Mouse (Mus musculus) urinary bladder, adult 2 months (tissue): ENCODE data around the gene Olfr1396. TPM values are rescaled to one million over a fixed set of nuclear protein-coding genes. Genes with fewer than 3 reads are reported as not detected.
"Not testable (repeated sequence)": the region's sequence is repeated elsewhere in the genome, so short reads cannot be mapped to it uniquely, and the experiment has no call there.

Experiments used
- DNase-seq: peaks from one replicate; pipeline ENCODE4 v3.0.0; 2022; ENCODE audit warnings: low spot score
- polyA plus RNA-seq: library from polyadenylated mRNA; depleted of rRNA; stranded (reverse); fragments of >200 nt; gene quantifications from 2 replicates; pipeline ENCODE4 v1.2.3, GENCODE M21; 2012

The Olfr1396 gene
- polyA plus RNA-seq, 1 experiment: 0.14 TPM

GRCm38 (mm10) chr11:49090551-49090950 is 24.1 kb downstream of the Olfr1396 start:
- DNase-seq: no peak

- no peak for DNase-seq
Measured at GRCm38 (mm10) chr11:49089735-49090507, 24.8 kb downstream of the Olfr1396 start.

GRCm38 (mm10) chr11:49088990-49089652 is 25.6 kb downstream of the Olfr1396 start:
- no peak for DNase-seq

GRCm38 (mm10) chr11:49087830-49088616 is 26.7 kb downstream of the Olfr1396 start:
- DNase-seq: no peak

- DNase-seq: no peak
Measured at GRCm38 (mm10) chr11:49086858-49087361, 27.8 kb downstream of the Olfr1396 start.

- no peak for DNase-seq
Measured at GRCm38 (mm10) chr11:49084875-49085274, 29.8 kb downstream of the Olfr1396 start.

- no peak for DNase-seq
Measured at GRCm38 (mm10) chr11:49084385-49084784, 30.3 kb downstream of the Olfr1396 start.

- no peak for DNase-seq
Measured at GRCm38 (mm10) chr11:49083808-49084207, 30.9 kb downstream of the Olfr1396 start.

GRCm38 (mm10) chr11:49083146-49083545 is 31.5 kb downstream of the Olfr1396 start:
- no peak for DNase-seq

- no peak for DNase-seq
Measured at GRCm38 (mm10) chr11:49081886-49082285, 32.8 kb downstream of the Olfr1396 start.

- no peak for DNase-seq
Measured at GRCm38 (mm10) chr11:49081356-49081755, 33.3 kb downstream of the Olfr1396 start.

- DNase-seq: no peak
Measured at GRCm38 (mm10) chr11:49080636-49081035, 34.0 kb downstream of the Olfr1396 start.

GRCm38 (mm10) chr11:49078719-49079118 is 36.0 kb downstream of the Olfr1396 start:
- no peak for DNase-seq

GRCm38 (mm10) chr11:49077012-49077411 is 37.7 kb downstream of the Olfr1396 start:
- no peak for DNase-seq

GRCm38 (mm10) chr11:49076001-49076757 is 38.5 kb downstream of the Olfr1396 start, which contains the start of gene Ifi47:
Ifi47 (plus strand) TSS chr11:49076587.
- not testable (repeated sequence) for DNase-seq

- no peak for DNase-seq
Measured at GRCm38 (mm10) chr11:49068358-49068757, 46.3 kb downstream of the Olfr1396 start.

GRCm38 (mm10) chr11:49063713-49064469 is 50.8 kb downstream of the Olfr1396 start, which contains the start of gene Tgtp2:
Tgtp2 (minus strand) TSS chr11:49064206.
- DNase-seq: not testable (repeated sequence)

- DNase-seq: not testable (repeated sequence)
Measured at GRCm38 (mm10) chr11:49061865-49062264, 52.8 kb downstream of the Olfr1396 start.

- not testable (repeated sequence) for DNase-seq
Measured at GRCm38 (mm10) chr11:49060061-49060460, 54.6 kb downstream of the Olfr1396 start.
